Mouse (Mus musculus) embryonic fibroblast, embryonic 13.5 days (primary cell): ENCODE measurements around the gene Gm20388.

Source experiments
- CTCF ChIP-seq: IDR thresholded peaks from 2 replicates; pipeline ENCODE4 v1.5.1; 2011; ENCODE audit warnings: mild to moderate bottlenecking, control low read depth, low read length, moderate library complexity, borderline replicate concordance; ENCODE audit not compliant: insufficient read depth
- POLR2A ChIP-seq: IDR thresholded peaks from 2 replicates; pipeline ENCODE4 v1.6.1; 2011; ENCODE audit warnings: low read depth, mild to moderate bottlenecking, control low read depth, low read length, moderate library complexity

DNA sequence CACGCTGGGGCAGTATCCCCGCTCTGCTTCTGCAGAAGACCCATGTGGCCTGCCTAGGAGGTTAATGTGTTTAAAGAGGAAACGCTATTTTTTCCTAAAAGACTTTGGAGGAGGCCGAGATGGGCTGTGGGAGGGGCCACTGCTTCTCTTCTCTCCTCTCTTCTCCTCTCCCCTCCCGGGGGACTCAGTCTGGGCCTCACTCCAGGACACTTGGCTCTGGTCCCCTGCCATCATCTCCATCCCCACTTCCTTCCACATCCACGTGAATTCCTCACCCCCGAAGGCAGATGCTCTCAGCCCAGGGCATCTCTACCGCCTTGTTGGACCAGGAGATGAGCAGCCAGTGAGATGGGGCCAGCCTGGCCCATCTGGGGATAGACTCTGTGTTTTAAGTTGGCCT, 2283.8 kb downstream of the Gm20388 start:
- TF ChIP-seq POLR2A, result no peak
- no peak for TF ChIP-seq CTCF
